In the genomic region with DNA sequence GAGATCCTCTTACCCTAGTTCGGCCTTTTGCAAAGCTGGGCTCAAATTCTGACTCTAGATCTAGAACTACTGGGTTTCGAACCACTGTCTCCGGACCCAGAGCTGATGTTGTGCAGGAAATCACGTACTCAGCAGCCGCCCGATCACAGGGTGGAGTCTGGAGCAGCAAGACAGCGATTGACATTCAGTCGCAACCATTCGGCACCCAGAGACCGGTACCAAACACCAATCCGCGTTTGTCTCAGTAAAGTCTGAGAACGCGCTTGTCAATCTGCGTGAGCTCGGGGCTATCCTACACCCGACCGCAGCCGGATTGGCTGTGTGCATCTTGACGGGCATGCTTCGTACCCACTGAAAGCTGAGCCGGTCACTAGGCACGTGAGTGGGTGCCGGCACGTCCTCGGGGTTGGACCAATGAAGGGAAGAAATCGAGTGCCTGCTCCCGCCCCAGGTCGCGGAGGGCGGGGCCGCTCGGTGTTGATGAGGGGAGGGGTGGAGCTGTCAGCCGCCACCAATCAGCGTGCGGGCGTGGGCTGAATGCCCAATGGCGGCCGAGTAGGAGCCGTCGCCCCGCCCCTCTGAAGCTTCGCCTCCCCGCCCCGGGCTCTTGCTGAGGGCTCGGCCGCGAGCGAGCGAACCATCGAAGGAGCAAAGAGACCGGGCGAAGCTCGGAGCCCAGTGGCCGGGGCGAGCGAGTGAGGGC, we compare ENCODE assay signal across 1 mouse cellular context.
A peak's percentile ranks its signal among the peaks of the same experiment; 100 is the strongest.
TF ChIP-seq lines count a peak whose summit lies in the region.

A gene (plus strand): TSS at position 613 of the 703 bp plus-strand sequence.

TF ChIP-seq in CH12.LX, 34 proteins besides CTCF, POLR2A, EP300 and RAD21 (continued from another document):
- TF ChIP-seq GABPA (IDR thresholded peaks at IDR 0.05; ENCODE audit: insufficient replicate concordance, low read depth, low read length), result no peak
- TF ChIP-seq BHLHE40 (IDR thresholded peaks at IDR 0.05; ENCODE audit: low read depth, low read length), result peak; percentile 100
- TF ChIP-seq MAFK (IDR thresholded peaks at IDR 0.05; ENCODE audit: insufficient replicate concordance, low read length), result no peak
- no peak for TF ChIP-seq PAX5 (IDR thresholded peaks at IDR 0.05; ENCODE audit: low read length)
- TF ChIP-seq MXI1 (IDR thresholded peaks at IDR 0.05; ENCODE audit: low read depth, low read length), result no peak; the same call in 1 of the 2 replicates
- 0 out of 2 replicates have a peak, but pooled peaks have one; percentile 34 for TF ChIP-seq ELF1 (IDR thresholded peaks at IDR 0.05; ENCODE audit: low read depth, low read length)
